9 mouse cellular contexts compared by ENCODE assay signal in genomic region chr10:128378462-128378861, GRCm38 (mm10). TPM values are rescaled to one million over a fixed set of nuclear protein-coding genes. Genes with fewer than 3 reads are reported as not detected.
DNase-seq lines count a peak whose midpoint lies in the region; ATAC-seq and TF ChIP-seq lines count a peak whose summit lies in the region.
"Had no signal": no experiment of that assay in that cellular context is flagged by ENCODE, and none has a peak within 500 bp of the region (broad histone marks: within the 10 kb centered on the region; RNA-seq: fewer than 3 reads in every experiment).

No protein-coding gene starts in this region.

- peak overlapping the region; percentile 100 for H3K4me3 ChIP-seq in heart, embryonic 10.5 days
- peak overlapping the region; percentile 88; the same call in 1 of the 2 replicates for H3K4me3 ChIP-seq in G1E (ENCODE audit: low read depth, low read length)
- peak overlapping the region; percentile 78 for H3K4me3 ChIP-seq in forebrain, embryonic 15.5 days
- H3K4me3 ChIP-seq in liver, embryonic 15.5 days (replicated peaks) = peak overlapping the region; percentile 87; the same call in 1 of the 2 replicates

- no peak for DNase-seq in heart, embryonic 10.5 days (ENCODE audit: low spot score)
- DNase-seq in heart, postnatal 14 days = no peak
- DNase-seq in G1E (ENCODE audit: low spot score) = no peak
- DNase-seq in right cerebral cortex, postnatal 4 days = no peak
- no peak for DNase-seq in urinary bladder, adult 2 months (ENCODE audit: low spot score)

- intact Hi-C loops in heart, postnatal 14 days (cut with DNase I) = no loop called here

- H3K27me3 ChIP-seq in heart, embryonic 10.5 days (ENCODE audit: insufficient read depth, poor library complexity, severe bottlenecking) = no peaks in the 10 kb centered on the region
- no peaks in the 10 kb centered on the region for H3K27me3 ChIP-seq in G1E (ENCODE audit: insufficient read depth, low read length)
- no peaks in the 10 kb centered on the region for H3K27me3 ChIP-seq in forebrain, embryonic 15.5 days
- no peaks in the 10 kb centered on the region for H3K27me3 ChIP-seq in liver, embryonic 15.5 days

- WGBS in heart, embryonic 10.5 days = 69% methylated on average over 3 of the region's 3 CpGs
- WGBS in forebrain, embryonic 15.5 days = 71% methylated on average over 3 of the region's 3 CpGs
- 62% methylated on average over 3 of the region's 3 CpGs for WGBS in liver, embryonic 15.5 days (ENCODE audit: insufficient replicate concordance)

- peak overlapping the region; percentile 94 for H3K9ac ChIP-seq in forebrain, embryonic 15.5 days (replicated peaks)
- H3K9ac ChIP-seq in liver, embryonic 15.5 days = no peak overlapping the region

- no peaks in the 10 kb centered on the region for H3K9me3 ChIP-seq in heart, embryonic 10.5 days
- H3K9me3 ChIP-seq in G1E (replicated peaks) = no peaks in the 10 kb centered on the region
- H3K9me3 ChIP-seq in forebrain, embryonic 15.5 days = no peaks in the 10 kb centered on the region
- no peaks in the 10 kb centered on the region for H3K9me3 ChIP-seq in liver, embryonic 15.5 days (replicated peaks)

- H3K27ac ChIP-seq in heart, embryonic 10.5 days = 0 out of 2 replicates have a peak overlapping the region, but pooled peaks have one; percentile 99
- H3K27ac ChIP-seq in forebrain, embryonic 15.5 days (replicated peaks) = peak overlapping the region; percentile 94; the same call in 1 of the 2 replicates
- H3K27ac ChIP-seq in liver, embryonic 15.5 days (replicated peaks) = no peak overlapping the region

- peaks cover 52% of the 10 kb centered on the region for H3K36me3 ChIP-seq in heart, embryonic 10.5 days
- peaks cover 54% of the 10 kb centered on the region for H3K36me3 ChIP-seq in G1E (replicated peaks)
- H3K36me3 ChIP-seq in forebrain, embryonic 15.5 days = peaks cover 47% of the 10 kb centered on the region
- peaks cover 40% of the 10 kb centered on the region for H3K36me3 ChIP-seq in liver, embryonic 15.5 days (replicated peaks)

- peak overlapping the region; percentile 65 for H3K4me2 ChIP-seq in forebrain, embryonic 15.5 days (replicated peaks)
- peak overlapping the region; percentile 98 for H3K4me2 ChIP-seq in liver, embryonic 15.5 days

- no peak for ATAC-seq in G1E (ENCODE audit: extremely low read depth, insufficient number of reproducible peaks, low FRiP score, poor library complexity, severe bottlenecking)
- ATAC-seq in forebrain, embryonic 15.5 days (replicated peaks) = no peak
- ATAC-seq in liver, embryonic 15.5 days (ENCODE audit: insufficient read depth) = no peak
- no peak for ATAC-seq in cerebellum, adult (ENCODE audit: insufficient number of reproducible peaks, low FRiP score, low TSS enrichment)

- peaks cover 30% of the 10 kb centered on the region for H3K4me1 ChIP-seq in heart, embryonic 10.5 days
- peaks cover 47% of the 10 kb centered on the region for H3K4me1 ChIP-seq in G1E (ENCODE audit: insufficient read depth, low read depth, low read length)
- peaks cover 25% of the 10 kb centered on the region for H3K4me1 ChIP-seq in forebrain, embryonic 15.5 days
- H3K4me1 ChIP-seq in liver, embryonic 15.5 days (replicated peaks) = peaks cover 44% of the 10 kb centered on the region

- TF ChIP-seq CTCF in G1E (IDR thresholded peaks at IDR 0.05; ENCODE audit: low read depth, low read length) = no peak

RNA-seq across cellular contexts. Expression of gene Ankrd52, which starts 1.5 kb away (rescaled TPM):
- polyA plus RNA-seq in heart, embryonic 10.5 days (2016; fragmentation: Nextera tagmentation; extraction: Ambion mirVana) = 10.9 and 12.7 TPM in 2 replicates
- total RNA-seq in heart, postnatal 14 days (2021) = 10 to 100 TPM; 46.5 to 47.5 TPM
- total RNA-seq in G1E (2014; fragmentation: Nextera tagmentation) (72.9 and 80.4 TPM in 2 replicates), G1E (2017) (5.9 and 6.6 TPM in 2 replicates)
- 68.3 and 75.9 TPM in 2 replicates for polyA plus RNA-seq in G1E (2012)
- 13.0 and 13.4 TPM in 2 replicates for polyA plus RNA-seq in forebrain, embryonic 15.5 days (2015; fragmentation: Nextera tagmentation; extraction: Ambion mirVana)
- 4.9 and 5.6 TPM in 2 replicates for polyA plus RNA-seq in liver, embryonic 15.5 days (2015; fragmentation: Nextera tagmentation; extraction: Ambion mirVana)
- polyA plus RNA-seq in urinary bladder, adult 2 months (2012; rRNA removed) = 19.9 and 26.5 TPM in 2 replicates

RNA-seq across cellular contexts. Expression of gene Coq10a, which starts 9.7 kb away (rescaled TPM):
- polyA plus RNA-seq in heart, embryonic 10.5 days (2016; fragmentation: Nextera tagmentation; extraction: Ambion mirVana) = 9.7 and 10.7 TPM in 2 replicates
- total RNA-seq in heart, postnatal 14 days (2021) = 100 to 1,000 TPM; 208 to 209 TPM
- total RNA-seq in G1E (2014; fragmentation: Nextera tagmentation) = 28.8 and 29.8 TPM in 2 replicates
- total RNA-seq in G1E (2017) = 24.9 and 27.4 TPM in 2 replicates
- polyA plus RNA-seq in G1E (2012) = 7.3 and 8.7 TPM in 2 replicates
- polyA plus RNA-seq in forebrain, embryonic 15.5 days (2015; fragmentation: Nextera tagmentation; extraction: Ambion mirVana) = 33.7 and 35.7 TPM in 2 replicates
- 4.6 and 5.2 TPM in 2 replicates for polyA plus RNA-seq in liver, embryonic 15.5 days (2015; fragmentation: Nextera tagmentation; extraction: Ambion mirVana)
- polyA plus RNA-seq in urinary bladder, adult 2 months (2012; rRNA removed) = 63.6 and 66.9 TPM in 2 replicates

RNA-seq across cellular contexts. Expression of gene Slc39a5, which starts 22.6 kb away (rescaled TPM):
- 0.07 and 2.4 TPM in 2 replicates for polyA plus RNA-seq in heart, embryonic 10.5 days (2016; fragmentation: Nextera tagmentation; extraction: Ambion mirVana)
- total RNA-seq in heart, postnatal 14 days (2021) = not detected
- total RNA-seq in G1E (2014; fragmentation: Nextera tagmentation) (not detected in 2 replicates), G1E (2017) (not detected in 2 replicates)
- not detected in 2 replicates for polyA plus RNA-seq in G1E (2012)
- 0.09 and 0.24 TPM in 2 replicates for polyA plus RNA-seq in forebrain, embryonic 15.5 days (2015; fragmentation: Nextera tagmentation; extraction: Ambion mirVana)
- 69.9 and 90.8 TPM in 2 replicates for polyA plus RNA-seq in liver, embryonic 15.5 days (2015; fragmentation: Nextera tagmentation; extraction: Ambion mirVana)
- not detected in 2 replicates for polyA plus RNA-seq in urinary bladder, adult 2 months (2012; rRNA removed)
- total RNA-seq: hematopoietic stem cell, adult 5-6 weeks had no signal

RNA-seq across cellular contexts. Expression of gene Nabp2, which starts 32.8 kb away (rescaled TPM):
- 76.5 and 87.9 TPM in 2 replicates for polyA plus RNA-seq in heart, embryonic 10.5 days (2016; fragmentation: Nextera tagmentation; extraction: Ambion mirVana)
- total RNA-seq in heart, postnatal 14 days (2021) = 10 to 100 TPM; 43.6 to 45.6 TPM
- total RNA-seq in G1E (2014; fragmentation: Nextera tagmentation) (121 and 148 TPM in 2 replicates), G1E (2017) (34.2 and 37.3 TPM in 2 replicates)
- polyA plus RNA-seq in G1E (2012) = 152 and 197 TPM in 2 replicates
- polyA plus RNA-seq in forebrain, embryonic 15.5 days (2015; fragmentation: Nextera tagmentation; extraction: Ambion mirVana) = 137 and 139 TPM in 2 replicates
- 35.3 and 37.5 TPM in 2 replicates for polyA plus RNA-seq in liver, embryonic 15.5 days (2015; fragmentation: Nextera tagmentation; extraction: Ambion mirVana)
- polyA plus RNA-seq in urinary bladder, adult 2 months (2012; rRNA removed) = 47.2 and 50.1 TPM in 2 replicates

RNA-seq across cellular contexts. Expression of gene Rnf41, which starts 33.0 kb away (rescaled TPM):
- 31.0 and 34.3 TPM in 2 replicates for polyA plus RNA-seq in heart, embryonic 10.5 days (2016; fragmentation: Nextera tagmentation; extraction: Ambion mirVana)
- total RNA-seq in heart, postnatal 14 days (2021) = 10 to 100 TPM; 19.7 to 19.8 TPM
- total RNA-seq in G1E (2014; fragmentation: Nextera tagmentation) (21.7 and 26.8 TPM in 2 replicates), G1E (2017) (16.6 and 17.8 TPM in 2 replicates)
- polyA plus RNA-seq in G1E (2012) = 11.7 and 14.6 TPM in 2 replicates
- 104 and 110 TPM in 2 replicates for polyA plus RNA-seq in forebrain, embryonic 15.5 days (2015; fragmentation: Nextera tagmentation; extraction: Ambion mirVana)
- 8.5 and 9.6 TPM in 2 replicates for polyA plus RNA-seq in liver, embryonic 15.5 days (2015; fragmentation: Nextera tagmentation; extraction: Ambion mirVana)
- 25.4 and 25.5 TPM in 2 replicates for polyA plus RNA-seq in urinary bladder, adult 2 months (2012; rRNA removed)

Comparison
In these comparisons a context has a peak if more than half of its experiments do, and no peak if none do; other contexts are left out.
1. RNA of gene Slc39a5, which starts 22.6 kb away (polyA plus RNA-seq): 69.9 to 90.8 TPM in liver, embryonic 15.5 days; 0.07 to 2.4 TPM in heart, embryonic 10.5 days, 0.09 to 0.24 TPM in forebrain, embryonic 15.5 days, not detected in G1E and not detected in urinary bladder, adult 2 months; every median in the first group is over 10 times any median in the second.
2. Peak in every context shown above with its lines, with median percentiles within 50 percentile points of each other: H3K4me3 ChIP-seq.